Mouse (Mus musculus): ENCODE results near the gene Hivep1.

DNA sequence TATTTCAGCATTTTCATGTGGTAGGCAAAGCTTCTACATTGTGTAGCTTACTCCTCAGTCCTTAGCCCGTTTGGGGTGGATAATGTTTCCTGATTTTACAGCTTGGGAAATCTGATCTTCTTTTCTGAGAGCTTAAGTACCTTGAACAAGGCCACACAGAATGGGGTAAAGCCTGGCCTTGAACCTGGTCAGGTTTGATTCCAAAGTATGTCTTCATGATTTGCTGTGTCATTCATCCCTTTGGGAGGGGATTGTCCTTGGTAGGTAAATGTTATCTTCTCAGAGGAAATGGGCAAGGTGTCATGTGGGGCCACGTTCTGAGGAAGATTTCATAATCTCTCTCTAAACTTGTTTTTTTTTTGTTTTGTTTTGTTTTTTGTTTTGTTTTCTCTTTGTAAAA, 1.8 kb downstream of the Hivep1 start:
- TF ChIP-seq SIN3A (IDR thresholded peaks at IDR 0.05; ENCODE audit: low read length) (no peak), JUND (conservative IDR thresholded peaks at IDR 0.05; ENCODE audit: low read depth, low read length) (no peak), POLR2A (IDR thresholded peaks at IDR 0.05; ENCODE audit: low read depth, low read length) (no peak), E2F4 (IDR thresholded peaks at IDR 0.05; ENCODE audit: insufficient replicate concordance, low read depth, low read length) (no peak), CTCF (conservative IDR thresholded peaks at IDR 0.05 in 1 of 2, IDR thresholded peaks at IDR 0.05 in 1 of 2; ENCODE audit: low read depth in 2 of 2, low read length in 2 of 2) (no peak), EP300 (IDR thresholded peaks at IDR 0.05; ENCODE audit: low read length) (no peak), USF2 (conservative IDR thresholded peaks at IDR 0.05; ENCODE audit: low read depth, low read length) (no peak), KAT2A (IDR thresholded peaks at IDR 0.05; ENCODE audit: insufficient replicate concordance, low read length) (no peak), ETS1 (conservative IDR thresholded peaks at IDR 0.05; ENCODE audit: low read depth, low read length) (no peak), CHD2 (IDR thresholded peaks at IDR 0.05; ENCODE audit: low read length) (no peak), POLR2AphosphoS2 (IDR thresholded peaks at IDR 0.05; ENCODE audit: low read depth, low read length) (no peak), PAX5 (IDR thresholded peaks at IDR 0.05; ENCODE audit: low read length) (no peak), USF1 (IDR thresholded peaks at IDR 0.05; ENCODE audit: low read depth, low read length) (no peak)

Measured in CH12.LX (cell line).